Mouse (Mus musculus) adrenal gland, adult 2 months (tissue): ENCODE measurements around the gene Chd9. TPM values are rescaled to one million over a fixed set of nuclear protein-coding genes. Genes with fewer than 3 reads are reported as not detected.
"Not testable (repeated sequence)": the region's sequence is repeated elsewhere in the genome, so short reads cannot be mapped to it uniquely, and the experiment has no call there.

Source experiments
- DNase-seq: peaks from one replicate; pipeline ENCODE4 v3.0.0; 2021
- polyA plus RNA-seq: library from polyadenylated mRNA; depleted of rRNA; stranded (reverse); fragments of >200 nt; gene quantifications from 2 replicates; pipeline ENCODE4 v1.2.3, GENCODE M21; 2012
- total RNA-seq, 2 experiments: library from RNA; stranded (reverse); gene quantifications; 2 replicates each; pipeline ENCODE4 v1.2.3; 2021

Chd9 gene
- total and polyA plus RNA-seq, 3 experiments = 76.4 to 102 (median 95.5) TPM

DNA sequence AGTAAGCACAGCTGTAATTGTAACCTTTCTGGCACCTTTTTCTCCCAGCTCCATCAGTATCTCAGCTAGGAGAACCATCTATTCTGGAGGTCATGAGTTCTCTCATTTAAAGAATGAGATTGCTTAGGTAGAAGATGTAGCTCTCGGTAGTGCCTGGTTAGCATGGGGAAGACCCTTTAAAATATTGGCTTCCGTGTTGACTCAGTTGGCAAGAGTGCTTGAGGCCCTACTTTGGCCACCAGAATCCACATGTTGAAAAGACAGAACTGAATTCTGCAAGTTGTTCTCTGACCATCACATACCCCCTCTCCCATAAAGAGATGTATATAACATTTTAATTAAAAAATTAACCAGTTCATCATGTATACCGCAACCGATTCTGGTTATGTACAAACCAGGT is 78.8 kb downstream of the Chd9 start:
- DNase-seq = no peak

DNA sequence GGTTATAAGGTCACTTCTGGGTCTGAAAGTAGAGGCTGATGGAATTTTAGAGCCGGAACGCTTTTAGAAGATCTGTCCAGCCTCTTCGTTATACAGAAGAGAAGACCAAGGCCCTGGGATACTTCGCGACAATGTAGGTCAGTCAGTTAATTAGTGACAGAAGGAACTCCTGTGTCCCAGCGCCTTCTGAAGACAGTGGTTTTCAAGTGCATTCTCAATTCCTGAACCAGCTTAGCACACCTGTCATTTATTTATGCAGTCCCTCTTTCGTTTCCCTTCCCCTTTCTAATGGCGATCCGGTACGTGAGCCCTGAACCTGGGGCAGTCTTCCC is 79.3 kb downstream of the Chd9 start:
- DNase-seq = no peak

DNA sequence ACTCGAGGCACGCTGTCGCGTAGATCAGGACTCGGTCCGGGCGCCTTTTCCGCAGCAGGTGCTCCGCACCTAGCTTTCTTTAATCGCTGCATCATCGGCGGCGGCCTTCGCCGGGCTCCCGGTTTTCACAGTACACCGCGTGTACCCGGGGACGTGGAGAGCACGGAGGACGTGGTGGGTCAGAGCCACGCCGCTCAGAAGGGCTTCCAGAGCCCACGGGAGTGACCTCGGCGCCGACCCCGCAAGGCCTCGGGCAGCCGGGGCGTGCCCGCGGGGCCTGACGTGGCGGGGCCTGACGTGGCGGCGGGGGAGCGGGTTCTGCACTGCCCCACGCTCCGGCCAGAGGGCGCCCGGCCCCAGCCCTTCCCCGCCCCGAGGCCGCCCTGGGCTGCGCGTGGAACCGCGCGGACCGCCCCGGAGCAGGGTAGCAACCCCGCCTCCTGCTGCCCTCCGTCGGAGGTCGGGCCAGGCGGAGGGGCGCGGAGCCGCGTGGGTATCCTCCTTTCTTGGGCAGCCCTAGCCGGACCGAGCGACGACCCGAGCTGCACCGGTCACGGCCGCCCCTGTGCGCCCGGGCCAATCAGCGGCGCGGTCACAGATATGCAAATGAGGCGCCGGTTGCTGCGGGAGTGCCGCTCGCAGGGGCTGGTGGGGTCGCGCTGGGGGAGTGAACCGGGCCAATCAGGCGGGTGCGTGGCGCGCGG is 79.8 kb downstream of the Chd9 start:
- DNase-seq = peak; percentile 99

DNA sequence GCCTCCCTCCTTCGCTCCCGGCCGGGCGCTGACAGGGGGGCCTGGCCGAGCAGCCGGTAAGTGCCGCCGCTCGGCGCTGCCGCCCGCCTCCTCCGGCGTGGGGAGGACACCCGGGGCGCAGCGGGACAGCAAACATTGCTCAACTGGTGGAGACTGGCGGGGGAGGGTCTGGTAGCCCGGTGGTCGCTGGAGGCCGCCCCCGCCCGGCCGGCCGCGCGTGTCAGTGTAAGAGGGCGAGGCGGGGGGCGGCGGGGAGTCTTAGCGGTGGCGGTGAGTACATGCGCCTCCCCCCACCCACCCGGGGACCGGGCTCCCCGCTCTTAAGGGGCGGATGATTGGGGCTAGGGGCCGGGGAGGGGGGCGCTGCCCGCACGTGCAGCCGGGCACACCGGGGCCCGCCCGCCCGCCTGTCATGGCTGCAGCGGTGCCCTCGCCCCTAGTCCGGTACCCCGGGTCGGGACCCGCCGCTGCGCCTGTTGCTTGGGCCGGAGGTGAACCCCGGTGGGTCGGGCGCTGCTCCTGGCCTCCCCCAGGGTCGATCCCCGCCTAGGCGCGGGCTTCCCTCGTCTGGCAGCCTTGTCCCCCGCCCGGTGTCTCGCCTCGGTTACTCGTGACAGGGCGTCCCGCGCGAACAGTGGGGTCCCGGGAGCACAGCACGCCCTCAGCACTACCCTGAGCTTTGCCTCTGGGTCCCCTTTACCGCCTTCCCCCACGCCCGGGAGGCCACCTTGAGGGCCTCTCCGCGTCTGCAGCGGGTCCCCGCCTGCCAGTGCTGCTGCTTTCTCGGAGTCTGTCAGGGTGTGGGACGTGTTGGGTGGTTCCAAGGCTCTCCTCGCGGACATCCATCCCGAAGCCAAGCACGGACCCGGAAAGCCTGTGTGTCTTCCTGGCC is 80.7 kb downstream of the Chd9 start:
- DNase-seq = peak; percentile 79

DNA sequence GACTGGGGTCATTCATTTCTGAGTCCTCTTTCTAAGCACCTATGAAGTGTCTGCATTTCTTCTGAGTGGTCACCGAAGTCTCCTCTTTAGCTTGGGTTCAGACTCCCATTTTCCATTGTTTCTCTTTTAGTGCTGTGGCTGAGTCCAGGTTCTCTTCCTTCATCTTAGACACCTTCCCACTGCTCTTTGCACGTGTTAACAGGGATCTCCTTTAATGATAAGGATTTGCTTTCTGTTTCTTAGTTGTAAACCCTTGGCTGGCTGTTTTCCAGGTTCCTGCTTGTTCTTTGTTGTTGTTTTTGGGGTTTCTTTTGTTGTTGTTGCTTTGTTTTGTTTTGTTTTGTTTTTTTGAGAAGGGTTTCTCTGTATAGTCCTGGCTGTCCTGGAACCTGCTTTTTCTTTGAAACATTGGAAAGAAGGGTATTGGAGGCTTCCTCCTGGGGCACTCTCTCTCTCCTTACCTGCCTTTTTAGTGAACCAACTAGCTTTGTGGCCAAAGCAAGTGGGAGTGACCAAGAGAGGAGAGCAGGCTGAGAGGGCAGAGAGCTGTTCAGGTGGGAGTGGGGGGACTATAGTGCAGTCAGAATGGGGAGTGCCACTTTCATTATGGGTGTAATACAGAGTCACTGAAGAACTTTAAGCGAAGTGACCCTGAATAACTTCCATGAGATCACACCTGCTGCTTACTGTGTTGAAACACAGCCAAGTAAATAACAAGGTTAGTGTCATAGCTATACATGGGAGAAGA is 95.2 kb downstream of the Chd9 start:
- no peak for DNase-seq

DNA sequence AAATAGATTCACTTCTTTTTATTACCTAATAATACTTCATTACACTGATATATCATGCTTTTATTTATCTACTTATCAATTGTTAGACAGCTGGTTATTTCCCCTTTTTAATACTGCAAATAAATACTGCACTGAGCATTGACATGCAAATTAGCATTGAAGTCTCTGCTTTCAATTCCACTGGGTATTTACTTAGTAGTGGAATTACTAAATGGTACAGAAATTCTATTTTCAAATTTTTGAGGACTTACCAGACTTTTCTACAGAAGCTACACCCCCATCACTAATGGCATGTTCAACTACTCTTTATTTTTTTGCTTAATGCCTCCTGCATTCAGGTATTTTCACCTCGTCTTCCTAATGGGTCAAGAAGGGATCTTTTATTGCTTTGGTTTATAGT is 100.3 kb downstream of the Chd9 start:
- no peak for DNase-seq

DNA sequence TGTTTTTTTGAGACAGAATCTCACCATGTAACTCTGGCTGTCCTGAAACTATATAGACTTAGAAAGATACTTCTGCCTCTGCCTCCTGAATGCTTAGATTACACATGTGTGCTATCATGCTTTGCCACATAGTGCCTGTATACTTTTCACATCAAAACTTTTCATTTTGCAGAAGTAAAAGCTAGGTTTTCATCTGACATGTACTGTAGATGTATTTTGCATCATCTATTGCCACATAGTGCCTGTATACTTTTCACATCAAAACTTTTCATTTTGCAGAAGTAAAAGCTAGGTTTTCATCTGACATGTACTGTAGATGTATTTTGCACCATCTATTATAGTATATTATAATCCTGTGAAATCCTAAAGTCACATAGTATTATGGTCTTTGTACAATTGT is 102.0 kb downstream of the Chd9 start:
- DNase-seq = not testable (repeated sequence)

DNA sequence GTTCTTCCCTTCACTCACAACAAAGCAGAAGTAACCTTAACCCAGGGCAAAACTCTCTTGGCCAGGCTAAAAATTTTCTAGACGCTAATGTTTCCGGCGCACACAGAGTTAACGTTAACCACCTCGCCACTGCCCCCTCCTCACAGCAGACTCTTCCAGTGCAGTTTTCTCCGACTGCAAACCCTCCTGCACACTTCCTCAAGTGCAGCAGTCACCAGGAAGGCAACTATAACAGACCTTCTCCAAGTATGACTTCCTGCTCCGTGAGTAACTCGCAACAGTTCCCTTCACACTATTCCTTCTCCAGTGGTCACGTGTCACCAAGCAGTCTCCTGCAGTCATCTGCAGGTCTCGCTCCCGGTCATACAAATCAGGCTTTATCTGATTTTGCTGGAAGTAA is 104.8 kb downstream of the Chd9 start:
- no peak for DNase-seq

DNA sequence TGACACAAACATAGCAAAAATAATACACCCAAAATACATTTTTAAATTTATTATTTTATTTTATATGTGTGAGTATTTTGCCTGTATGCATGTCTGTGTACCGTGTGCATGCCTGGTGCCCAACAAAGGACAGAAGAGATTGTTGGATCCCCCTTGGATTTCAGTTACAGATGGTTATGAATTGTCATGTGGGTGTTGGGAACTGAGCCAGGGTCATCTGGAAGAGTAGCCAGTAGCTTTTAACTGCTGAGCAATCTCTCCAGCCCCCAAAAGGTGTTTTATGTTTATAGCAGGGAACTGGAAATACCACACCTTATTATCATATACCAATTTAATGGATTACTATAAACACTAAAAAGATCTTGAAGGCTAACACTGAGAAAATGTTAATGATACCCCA is 106.6 kb downstream of the Chd9 start:
- DNase-seq = peak; percentile 14

DNA sequence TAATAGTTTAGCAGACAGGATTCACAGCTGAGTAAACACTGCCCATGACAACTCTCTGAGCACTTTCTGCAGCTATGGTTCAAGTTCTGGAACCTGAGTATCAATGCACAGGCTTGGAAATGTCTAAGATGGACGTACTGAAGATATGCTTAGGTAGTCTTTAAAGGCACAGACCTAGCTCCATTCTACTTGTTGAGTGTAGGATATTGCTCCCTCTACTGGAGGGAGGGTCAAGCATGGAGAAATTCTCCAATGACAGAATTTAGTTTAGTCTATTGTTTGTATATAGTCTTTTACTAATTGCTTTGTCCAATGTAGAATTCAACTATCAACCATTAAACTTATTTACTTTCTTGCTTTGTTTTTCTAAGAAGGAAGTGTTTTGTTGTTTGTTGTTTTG is 108.7 kb downstream of the Chd9 start:
- peak; percentile 23 for DNase-seq

DNA sequence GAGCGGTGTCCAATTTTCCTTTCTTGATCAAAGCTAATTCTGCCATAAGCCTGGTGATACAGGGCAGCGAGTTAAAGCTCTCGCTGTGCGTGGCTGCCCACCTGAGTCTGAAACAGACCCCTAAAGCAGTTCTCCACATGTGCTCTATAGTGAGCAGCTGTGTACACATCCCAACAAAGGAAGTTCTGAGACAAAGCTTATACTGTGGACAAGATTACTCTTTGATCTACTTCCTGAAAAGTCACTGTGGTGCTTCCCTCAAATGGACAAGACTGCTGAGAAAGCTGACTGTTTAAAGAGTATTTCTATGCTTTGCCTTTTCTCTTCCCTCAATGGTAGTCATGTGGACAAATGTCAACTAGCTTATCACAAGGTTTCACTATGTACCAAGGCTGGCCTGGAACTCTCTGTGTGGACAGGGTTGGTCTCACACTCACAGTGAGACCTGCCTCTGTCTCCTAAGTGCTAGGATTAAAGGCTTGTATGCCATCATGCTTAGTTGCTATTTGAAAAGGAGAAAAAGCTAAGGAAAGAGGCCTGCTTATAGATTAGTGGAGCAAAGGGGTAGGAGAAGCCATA is 110.3 kb downstream of the Chd9 start:
- no peak for DNase-seq

DNA sequence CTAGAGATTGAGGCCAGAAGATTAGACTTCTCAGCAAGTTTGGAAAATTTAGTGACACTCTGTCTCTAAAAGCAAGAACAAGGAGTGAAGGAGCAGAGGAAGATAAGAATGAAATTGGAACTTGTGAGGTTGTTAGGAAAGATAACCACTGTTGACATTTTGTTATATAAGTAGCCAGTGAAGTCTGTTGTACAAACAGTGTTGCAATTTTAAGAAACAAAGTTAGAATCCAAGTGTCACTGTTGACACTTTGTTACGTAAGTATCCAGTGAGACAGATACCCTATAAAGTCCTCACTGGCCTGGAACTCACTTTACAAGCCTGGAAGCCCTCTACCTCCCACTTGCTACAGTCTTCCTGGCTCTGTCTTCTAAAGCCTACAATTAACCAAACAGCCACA is 111.7 kb downstream of the Chd9 start:
- DNase-seq = no peak

DNA sequence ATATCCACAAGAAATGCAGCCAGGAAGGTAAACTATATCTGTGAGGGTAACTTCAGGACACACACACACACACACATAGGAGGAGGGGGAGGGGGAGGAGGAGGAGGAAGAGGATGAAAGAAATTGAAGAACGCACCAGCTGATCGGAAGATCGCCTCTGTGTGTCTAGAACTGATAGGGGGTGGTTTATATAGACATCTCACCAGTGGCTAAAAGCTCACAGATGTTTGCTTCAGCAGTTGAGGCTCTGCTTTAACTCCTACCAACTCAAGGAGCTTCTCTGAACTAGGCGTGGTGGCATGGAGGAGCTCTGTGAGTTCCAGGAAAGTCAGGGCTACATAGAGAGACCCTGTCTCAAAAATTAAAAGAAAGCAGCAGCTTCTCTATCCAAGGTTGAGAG is 115.6 kb downstream of the Chd9 start:
- no peak for DNase-seq

DNA sequence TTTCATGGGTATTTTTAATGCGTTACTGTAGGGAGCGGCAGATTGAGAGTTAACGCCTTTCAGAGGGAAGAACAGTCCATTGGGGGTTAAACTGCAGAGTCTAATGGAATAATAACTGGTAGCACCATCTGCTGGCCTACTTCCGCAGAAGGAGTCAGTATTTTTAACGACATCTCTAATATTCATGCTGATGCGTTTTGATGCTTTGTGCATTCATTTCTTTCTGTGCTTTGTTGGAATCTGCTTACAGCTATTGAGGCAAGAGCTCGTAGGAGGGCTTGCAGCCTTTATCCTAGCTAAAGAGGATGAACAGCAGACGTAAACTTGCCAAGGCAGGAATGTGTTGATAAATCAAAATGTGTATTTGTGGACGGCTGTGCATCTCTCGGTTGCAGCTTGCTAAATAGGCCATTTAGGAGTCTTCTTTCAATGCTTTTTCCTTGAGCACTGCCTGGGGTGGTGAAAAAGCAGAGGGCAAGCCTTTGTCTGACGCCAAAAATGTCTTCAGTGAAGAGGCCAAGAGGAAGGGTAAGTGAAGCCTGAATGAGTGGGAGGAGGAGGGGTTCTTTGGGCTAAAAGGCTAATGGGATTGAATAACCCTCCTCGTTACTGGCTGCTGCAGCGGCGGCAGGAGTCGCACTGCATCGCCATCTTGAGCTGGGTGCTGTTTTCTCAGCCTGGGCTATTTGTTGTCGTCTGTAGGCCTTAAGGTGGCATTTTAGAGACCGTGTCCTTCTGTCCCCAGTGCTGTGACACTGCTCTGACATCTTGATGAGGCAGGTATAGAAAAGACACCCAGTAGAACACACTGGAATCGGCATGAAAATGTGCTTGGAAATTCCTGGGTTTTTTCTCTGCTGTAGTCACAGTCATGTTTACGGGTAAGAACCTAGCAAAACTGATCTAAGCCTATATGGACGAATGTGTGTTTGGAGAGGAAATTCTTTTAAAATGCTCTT is 126.9 kb downstream of the Chd9 start:
- peak; percentile 84 for DNase-seq

DNA sequence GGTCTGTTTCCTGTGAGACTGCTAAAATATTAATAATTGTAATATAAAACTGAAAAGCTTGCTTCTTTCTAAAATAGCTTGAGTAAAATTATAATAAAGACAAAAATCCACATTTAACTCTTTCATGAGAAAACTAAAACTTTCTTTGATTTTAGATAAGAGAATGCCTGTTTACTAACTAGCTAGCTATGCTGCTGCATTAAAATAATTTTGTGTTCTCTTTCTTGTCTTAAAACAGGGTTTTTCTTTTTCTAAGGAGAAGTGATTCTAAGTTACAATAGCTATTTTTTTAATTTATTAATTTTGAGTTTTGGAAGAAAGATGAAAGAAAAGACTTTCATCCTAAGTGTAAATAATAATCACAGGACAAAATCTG is 127.6 kb downstream of the Chd9 start:
- no peak for DNase-seq

DNA sequence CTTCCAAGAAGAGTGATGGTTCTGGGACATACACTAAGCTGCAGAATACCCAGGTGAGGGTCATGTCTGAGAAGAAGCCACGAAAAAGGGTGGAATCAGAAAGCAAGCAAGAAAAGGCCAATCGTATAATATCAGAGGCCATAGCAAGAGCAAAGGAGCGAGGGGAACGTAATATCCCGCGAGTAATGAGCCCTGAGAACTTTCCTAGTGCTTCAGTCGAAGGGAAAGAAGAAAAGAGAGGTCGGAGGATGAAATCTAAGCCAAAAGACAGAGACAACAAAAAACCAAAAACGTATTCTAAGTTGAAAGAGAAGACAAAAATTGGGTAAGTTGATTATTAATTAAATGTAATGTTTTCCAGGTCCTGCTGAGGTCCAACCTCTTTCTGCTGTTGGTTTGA is 128.2 kb downstream of the Chd9 start:
- DNase-seq = no peak

DNA sequence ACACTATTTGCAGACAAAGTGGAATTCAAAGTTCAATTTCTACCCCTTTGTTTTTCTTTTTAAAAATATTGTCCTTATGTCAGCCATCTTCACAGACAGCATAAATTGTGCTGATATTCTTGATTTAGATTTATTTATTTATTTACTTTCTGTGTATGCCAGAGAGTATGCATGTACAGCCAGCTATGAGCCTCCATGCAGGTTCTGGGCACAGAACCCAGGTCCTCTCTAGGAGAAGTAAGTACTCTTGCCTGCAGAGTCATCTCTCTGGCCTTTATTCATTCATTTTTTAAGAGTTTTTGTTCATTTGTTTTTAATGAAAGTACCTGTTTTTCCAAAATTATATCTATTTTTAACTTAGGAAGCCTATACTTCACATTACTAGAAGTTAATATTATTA is 129.6 kb downstream of the Chd9 start:
- DNase-seq = no peak

DNA sequence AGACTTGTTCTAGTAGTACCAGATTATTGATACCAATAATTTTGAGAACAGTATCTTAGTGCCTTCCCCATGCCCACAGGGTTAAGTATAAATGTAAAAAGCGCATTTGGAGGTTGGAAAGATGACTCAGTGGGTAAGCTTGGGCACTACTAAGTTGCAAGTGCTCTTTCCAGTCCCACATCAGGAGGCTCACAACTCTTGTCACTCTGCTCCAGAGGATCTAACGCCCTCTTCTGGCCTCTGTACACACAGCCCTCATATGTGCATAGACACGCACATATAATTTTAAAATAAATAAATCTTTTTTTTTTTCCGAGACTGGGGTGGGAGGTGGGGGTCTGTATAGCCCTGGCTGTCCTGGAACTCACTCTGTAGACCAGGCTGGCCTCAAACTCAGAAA is 131.6 kb downstream of the Chd9 start:
- DNase-seq = no peak

DNA sequence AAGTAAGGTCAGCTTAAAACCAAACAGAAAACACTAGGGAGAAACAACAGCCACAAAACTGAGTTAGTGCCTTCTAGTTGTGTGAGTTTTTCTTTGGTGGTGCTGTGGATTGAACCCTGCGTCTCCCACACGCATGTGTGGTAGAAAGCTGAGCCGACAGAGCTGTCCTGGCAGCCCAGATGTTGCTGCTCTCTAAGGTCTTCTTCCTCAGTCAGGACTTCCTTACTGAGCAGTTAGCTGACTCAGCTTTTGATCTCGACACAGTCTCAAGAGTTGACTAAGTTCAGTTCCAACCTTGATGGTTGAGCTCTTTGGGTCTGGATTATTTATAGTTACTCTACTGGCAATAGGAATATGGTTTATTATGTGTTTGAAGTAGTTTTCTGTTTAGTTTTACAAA is 133.5 kb downstream of the Chd9 start:
- peak; percentile 21 for DNase-seq

DNA sequence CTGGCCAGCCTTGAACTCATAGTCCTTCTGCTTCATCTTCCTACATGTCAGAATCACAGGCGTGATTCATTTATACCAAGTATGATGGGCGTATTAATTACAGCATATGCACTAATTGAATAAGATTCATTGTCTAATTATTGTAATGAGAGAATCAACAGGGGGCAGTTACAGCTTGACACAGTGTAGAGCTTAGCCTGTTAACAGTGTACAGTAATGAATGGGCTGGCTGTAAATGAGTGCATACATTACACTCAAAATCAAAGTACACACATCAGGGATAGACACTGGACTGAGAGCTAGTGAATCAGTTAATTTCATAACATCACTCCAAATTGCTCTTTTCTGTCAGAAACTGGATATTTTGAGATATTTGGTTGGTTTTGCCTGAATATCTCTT is 135.9 kb downstream of the Chd9 start:
- no peak for DNase-seq

DNA sequence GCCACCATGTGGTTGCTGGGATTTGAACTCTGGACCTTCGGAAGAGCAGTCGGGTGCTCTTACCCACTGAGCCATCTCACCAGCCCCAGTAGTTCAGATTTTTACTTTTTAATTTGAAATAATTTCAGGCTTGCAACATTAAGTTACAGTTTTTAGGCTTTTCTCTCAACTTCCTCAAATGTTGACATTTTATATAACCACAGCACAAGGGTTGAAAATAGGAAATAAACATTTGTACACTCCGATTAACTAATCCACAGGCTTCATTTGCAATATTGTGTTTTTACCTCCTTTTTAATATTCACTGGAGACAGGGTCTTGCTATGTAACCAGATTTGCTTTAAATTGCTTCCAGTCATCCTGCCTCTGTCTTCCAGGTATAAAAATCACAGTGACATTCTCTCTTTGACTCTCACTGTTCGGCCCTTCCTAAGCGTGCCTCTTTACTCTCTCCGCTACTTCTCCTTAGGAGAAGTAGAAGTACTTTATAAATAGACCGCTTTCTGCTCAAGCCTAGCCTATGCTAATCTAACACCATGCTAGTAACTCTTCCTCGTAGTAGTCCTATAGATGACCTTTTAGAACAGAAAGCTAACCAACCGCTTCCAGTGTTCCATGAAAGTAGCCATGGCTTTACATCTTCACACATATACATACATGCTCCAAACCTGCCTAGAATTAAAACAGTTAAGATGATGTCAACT is 137.5 kb downstream of the Chd9 start:
- no peak for DNase-seq
